Mouse (Mus musculus): ENCODE results near the gene Nxph4. TPM values are rescaled to one million over a fixed set of nuclear protein-coding genes. Genes with fewer than 3 reads are reported as not detected.
A peak's percentile ranks its signal among the peaks of the same experiment; 100 is the strongest.

Gene Nxph4
- polyA plus RNA-seq, 1 experiment from 2014 or later: 0.14 TPM

DNA sequence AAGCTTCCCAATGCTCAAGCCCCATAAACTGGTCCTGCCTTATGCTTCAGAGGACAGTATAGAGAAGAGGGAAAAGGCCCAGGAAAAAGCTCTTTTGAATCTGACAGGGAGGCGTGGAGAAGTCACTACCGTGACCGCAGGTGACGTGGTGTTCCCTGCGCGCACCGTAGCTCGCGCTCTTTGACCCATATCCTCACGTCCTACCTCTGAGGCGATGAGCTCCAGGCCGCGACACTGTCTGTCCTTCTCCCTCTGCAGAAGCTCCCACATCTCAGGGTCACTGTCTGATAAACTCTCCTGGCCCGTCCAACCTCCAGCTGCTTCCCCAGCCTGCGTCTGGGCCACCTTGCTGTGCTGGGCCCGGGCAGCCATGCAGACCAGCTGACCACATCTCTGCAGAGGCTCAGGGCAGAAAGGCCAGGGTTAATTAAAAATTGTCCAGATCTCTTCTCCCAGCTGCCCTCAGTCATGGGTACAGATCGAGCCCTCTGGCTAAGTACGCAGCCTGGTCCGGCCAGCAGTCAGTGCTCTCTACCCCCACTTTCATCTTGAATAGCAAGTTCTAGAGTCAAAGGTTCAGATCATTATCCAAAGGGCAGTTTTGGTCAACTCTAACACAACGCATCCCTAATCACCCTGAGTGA, 13.5 kb downstream of the Nxph4 start:
- H3K4me2 ChIP-seq: peak overlapping the region; percentile 96
- DNase-seq: no peak
- peak overlapping the region; percentile 59 for H3K9ac ChIP-seq

DNA sequence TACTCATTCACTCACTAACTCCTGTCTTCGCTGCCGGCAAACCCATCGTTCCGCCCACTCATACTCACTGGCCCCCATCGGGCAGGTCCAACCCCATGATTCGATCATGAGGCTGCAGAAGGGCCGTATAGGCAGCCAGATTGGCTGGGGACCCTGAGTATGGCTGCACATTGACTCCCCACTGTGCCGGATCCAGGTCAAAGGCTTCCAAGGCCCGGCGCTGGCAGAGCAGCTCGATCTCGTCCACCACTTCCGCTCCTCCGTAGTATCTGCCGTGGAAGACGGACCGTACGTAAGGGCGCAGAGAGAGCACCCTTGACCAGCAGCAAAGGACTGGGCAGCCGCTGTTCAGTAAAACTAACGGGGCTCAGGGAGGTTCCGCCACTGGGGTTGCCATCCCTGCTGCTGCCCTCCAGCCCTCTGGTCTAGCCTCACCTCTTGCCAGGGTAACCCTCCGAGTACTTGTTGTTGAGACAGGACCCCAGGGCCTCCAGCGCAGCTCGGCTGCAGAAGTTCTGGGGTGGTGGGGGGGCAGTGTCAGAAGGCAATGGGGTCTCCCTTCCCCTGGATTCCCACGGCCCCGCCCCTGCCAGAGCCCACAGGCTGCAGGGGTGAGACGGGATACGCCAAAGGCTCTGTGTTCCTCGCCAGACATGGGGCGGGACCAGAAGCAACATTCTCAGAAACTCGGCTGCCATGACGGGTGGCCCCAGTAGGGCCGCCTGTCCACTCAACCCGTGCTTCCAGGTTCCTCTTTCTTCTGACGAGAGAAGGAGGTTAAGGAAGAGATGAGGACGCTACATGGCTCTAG, 14.3 kb downstream of the Nxph4 start:
- H3K9me3 ChIP-seq (ENCODE audit: low read depth, low read length): no peaks in the 10 kb centered on the region
- TF ChIP-seq CTCF (IDR thresholded peaks at IDR 0.05; ENCODE audit: low read depth): no peak
- H3K9ac ChIP-seq: no peak overlapping the region
- no peak overlapping the region for H3K27ac ChIP-seq (ENCODE audit: low read depth)
- peaks cover 30% of the 10 kb centered on the region for H3K27me3 ChIP-seq (ENCODE audit: insufficient read depth, low read length)
- ATAC-seq (ENCODE audit: insufficient read depth) (no peak), DNase-seq (no peak)
- peaks cover 14% of the 10 kb centered on the region for H3K4me1 ChIP-seq (ENCODE audit: insufficient read depth)
- peaks cover 36% of the 10 kb centered on the region for H3K36me3 ChIP-seq (ENCODE audit: insufficient read depth)
- WGBS: 93% methylated on average over 37 of the region's 37 CpGs
- H3K4me2 ChIP-seq: peak overlapping the region; percentile 96; the same call in 1 of the 2 replicates
- peak overlapping the region; percentile 56; the same call in 1 of the 2 replicates for H3K4me3 ChIP-seq (ENCODE audit: low read depth, low read length)

More for the DNA sequence above, 13.5 kb downstream of the Nxph4 start:
- Histone ChIP-seq H3K27ac (ENCODE audit: low read depth) (no peak overlapping the region), H3K4me3 (ENCODE audit: low read depth, low read length) (peak overlapping the region; percentile 56), H3K4me1 (ENCODE audit: insufficient read depth) (peaks cover 14% of the 10 kb centered on the region), H3K27me3 (ENCODE audit: insufficient read depth, low read length) (peaks cover 30% of the 10 kb centered on the region), H3K36me3 (ENCODE audit: insufficient read depth) (peaks cover 36% of the 10 kb centered on the region), H3K9me3 (ENCODE audit: low read depth, low read length) (no peaks in the 10 kb centered on the region)
- no peak for TF ChIP-seq CTCF (IDR thresholded peaks at IDR 0.05; ENCODE audit: low read depth)
- ATAC-seq (ENCODE audit: insufficient read depth): no peak
- 78% methylated on average over 20 of the region's 20 CpGs for WGBS

DNA sequence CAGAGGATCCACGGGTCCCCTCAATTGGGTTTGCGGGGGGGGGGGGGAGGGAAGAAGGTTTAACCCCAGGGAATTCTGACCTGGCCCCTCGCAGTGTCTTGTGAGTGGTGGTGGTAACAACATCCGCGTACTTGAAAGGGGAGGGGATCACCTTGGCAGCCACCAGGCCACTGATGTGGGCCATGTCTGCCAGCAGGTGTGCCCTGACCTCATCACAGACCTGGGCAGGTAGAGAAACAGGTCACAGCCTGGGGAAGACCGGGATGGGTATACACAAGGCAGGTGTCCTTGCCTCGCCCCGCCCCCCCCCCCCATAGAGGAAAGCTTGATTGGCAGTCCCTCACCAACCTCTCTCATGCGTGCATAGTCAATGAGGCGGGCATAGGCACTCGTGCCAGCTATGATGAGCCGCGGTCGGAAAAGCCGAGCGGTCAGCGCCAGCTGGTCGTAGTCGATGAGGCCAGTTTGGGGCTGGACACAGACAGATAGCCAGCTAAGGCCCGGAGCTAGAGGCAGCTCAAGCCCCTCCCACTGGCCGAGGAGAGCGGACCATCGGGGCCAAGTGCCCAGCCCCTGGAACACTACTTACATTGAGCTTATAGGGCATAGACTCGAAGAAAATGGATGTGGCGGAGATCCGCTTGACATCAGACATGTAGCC, 15.2 kb downstream of the Nxph4 start:
- H3K9me3 ChIP-seq (ENCODE audit: low read depth, low read length): no peaks in the 10 kb centered on the region
- no peak for ATAC-seq (ENCODE audit: insufficient read depth)
- no peak for DNase-seq
- H3K27me3 ChIP-seq (ENCODE audit: insufficient read depth, low read length): peaks cover 30% of the 10 kb centered on the region
- H3K4me2 ChIP-seq: no peak overlapping the region
- no peak overlapping the region for H3K27ac ChIP-seq (ENCODE audit: low read depth)
- no peak overlapping the region for H3K4me3 ChIP-seq (ENCODE audit: low read depth, low read length)
- 89% methylated on average over 25 of the region's 26 CpGs for WGBS
- no peak for TF ChIP-seq CTCF (IDR thresholded peaks at IDR 0.05; ENCODE audit: low read depth)
- peaks cover 36% of the 10 kb centered on the region for H3K36me3 ChIP-seq (ENCODE audit: insufficient read depth)
- no peak overlapping the region for H3K9ac ChIP-seq
- peaks cover 14% of the 10 kb centered on the region for H3K4me1 ChIP-seq (ENCODE audit: insufficient read depth)

DNA sequence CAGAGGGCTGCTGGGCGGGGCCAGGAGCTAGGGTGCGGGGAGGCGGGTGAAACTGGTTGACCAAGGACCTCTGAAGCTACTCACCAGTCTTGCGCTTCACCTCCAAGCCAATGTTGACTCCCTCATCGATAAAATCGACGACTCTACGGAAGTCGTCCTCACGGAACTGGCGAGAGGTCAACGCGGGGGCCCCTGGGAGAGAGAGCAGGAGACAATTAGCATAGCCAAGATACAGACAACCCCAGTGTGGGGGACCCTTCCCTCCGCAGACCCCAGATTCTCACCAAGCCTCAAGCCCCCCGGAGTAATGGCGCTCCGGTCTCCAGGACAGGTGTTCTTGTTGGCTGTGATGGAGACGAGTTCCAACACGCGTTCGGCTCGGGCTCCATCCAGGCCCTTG, 16.4 kb downstream of the Nxph4 start:
- peaks cover 36% of the 10 kb centered on the region for H3K36me3 ChIP-seq (ENCODE audit: insufficient read depth)
- no peak for TF ChIP-seq CTCF (IDR thresholded peaks at IDR 0.05; ENCODE audit: low read depth)
- no peak overlapping the region for H3K27ac ChIP-seq (ENCODE audit: low read depth)
- WGBS: 92% methylated on average over 22 of the region's 22 CpGs
- no peaks in the 10 kb centered on the region for H3K9me3 ChIP-seq (ENCODE audit: low read depth, low read length)
- ATAC-seq (ENCODE audit: insufficient read depth) (no peak), DNase-seq (no peak)
- H3K4me3 ChIP-seq (ENCODE audit: low read depth, low read length): no peak overlapping the region
- peaks cover 22% of the 10 kb centered on the region for H3K4me1 ChIP-seq (ENCODE audit: insufficient read depth)
- no peak overlapping the region for H3K4me2 ChIP-seq
- H3K27me3 ChIP-seq (ENCODE audit: insufficient read depth, low read length): peaks cover 36% of the 10 kb centered on the region
- H3K9ac ChIP-seq: no peak overlapping the region

DNA sequence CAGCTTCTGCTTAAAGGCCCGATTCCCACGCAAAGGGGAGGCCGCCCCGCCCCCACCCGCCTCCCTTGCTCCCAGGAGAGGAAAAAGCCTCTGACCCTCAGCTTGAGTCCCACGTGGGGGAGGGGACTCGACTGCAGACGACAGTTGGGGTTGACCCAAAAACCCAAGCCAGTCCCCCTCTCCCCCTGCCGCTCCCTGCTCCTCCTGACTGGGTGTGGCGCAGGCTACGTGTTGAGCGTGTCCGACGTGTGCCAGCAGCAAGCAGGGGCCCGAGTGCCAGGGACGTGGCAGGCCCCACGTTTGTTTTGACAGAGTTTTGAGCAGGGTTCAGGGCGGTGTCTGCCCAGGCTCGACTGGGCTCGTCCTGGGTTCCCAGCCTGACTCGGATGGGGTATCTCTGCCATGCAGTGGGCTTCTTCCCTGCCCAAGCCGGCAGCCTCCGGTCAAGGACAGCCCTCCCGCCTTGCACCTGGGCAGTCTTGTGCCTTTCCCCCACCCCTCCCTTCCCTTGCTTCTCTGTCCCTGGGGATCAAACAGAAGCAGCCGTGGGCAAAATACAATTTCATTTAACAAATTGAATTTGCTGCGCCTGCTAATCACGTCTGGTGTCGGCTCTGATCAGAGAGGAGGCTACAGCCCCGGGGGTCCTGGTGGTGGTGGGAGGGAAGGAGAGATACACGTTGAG, 17.6 kb downstream of the Nxph4 start:
- no peak for TF ChIP-seq CTCF (IDR thresholded peaks at IDR 0.05; ENCODE audit: low read depth)
- H3K36me3 ChIP-seq (ENCODE audit: insufficient read depth): peaks cover 36% of the 10 kb centered on the region
- peak overlapping the region; percentile 7; the same call in 1 of the 2 replicates for H3K4me3 ChIP-seq (ENCODE audit: low read depth, low read length)
- peak overlapping the region; percentile 54 for H3K4me2 ChIP-seq
- 12% methylated on average over 30 of the region's 30 CpGs for WGBS
- H3K27me3 ChIP-seq (ENCODE audit: insufficient read depth, low read length): peaks cover 44% of the 10 kb centered on the region
- H3K9ac ChIP-seq: peak overlapping the region; percentile 20; the same call in 1 of the 2 replicates
- H3K9me3 ChIP-seq (ENCODE audit: low read depth, low read length): no peaks in the 10 kb centered on the region
- peak; percentile 12 for ATAC-seq (ENCODE audit: insufficient read depth)
- H3K27ac ChIP-seq (ENCODE audit: low read depth): 0 out of 2 replicates have a peak overlapping the region, but pooled peaks have one; percentile 47
- H3K4me1 ChIP-seq (ENCODE audit: insufficient read depth): peaks cover 22% of the 10 kb centered on the region
- DNase-seq: peak; percentile 79

DNA sequence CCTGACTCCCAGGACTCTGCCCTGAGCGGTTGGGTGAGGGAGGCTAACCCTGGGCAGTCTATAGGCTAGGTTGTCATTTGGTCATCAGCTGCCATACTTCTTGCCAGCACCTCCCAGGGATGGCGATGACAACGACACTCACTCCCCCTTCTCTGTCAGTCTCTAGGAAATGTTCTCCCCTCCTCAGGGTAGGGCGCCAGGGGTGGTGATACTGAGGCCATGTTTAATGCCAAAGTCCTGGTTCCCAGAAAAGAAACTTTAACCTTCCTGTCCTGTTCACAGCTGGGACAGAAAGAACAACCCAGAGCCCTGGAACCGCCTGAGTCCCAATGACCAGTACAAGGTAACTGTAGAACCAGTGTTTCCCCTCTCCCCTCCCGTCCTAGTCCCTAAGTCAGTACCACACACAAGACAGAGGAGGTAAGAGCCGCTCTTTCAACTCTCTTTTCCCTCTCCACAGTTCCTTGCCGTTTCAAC, 18.3 kb downstream of the Nxph4 start:
- no peak for TF ChIP-seq CTCF (IDR thresholded peaks at IDR 0.05; ENCODE audit: low read depth)
- peak overlapping the region; percentile 7; the same call in 1 of the 2 replicates for H3K9ac ChIP-seq
- 21% methylated on average over 8 of the region's 8 CpGs for WGBS
- peaks cover 51% of the 10 kb centered on the region for H3K27me3 ChIP-seq (ENCODE audit: insufficient read depth, low read length)
- ATAC-seq (ENCODE audit: insufficient read depth): no peak
- no peak overlapping the region for H3K27ac ChIP-seq (ENCODE audit: low read depth)
- peaks cover 17% of the 10 kb centered on the region for H3K4me1 ChIP-seq (ENCODE audit: insufficient read depth)
- peak overlapping the region; percentile 7; the same call in 1 of the 2 replicates for H3K4me3 ChIP-seq (ENCODE audit: low read depth, low read length)
- H3K9me3 ChIP-seq (ENCODE audit: low read depth, low read length): no peaks in the 10 kb centered on the region
- peak overlapping the region; percentile 54 for H3K4me2 ChIP-seq
- DNase-seq: no peak
- peaks cover 36% of the 10 kb centered on the region for H3K36me3 ChIP-seq (ENCODE audit: insufficient read depth)
